Comparison of ENCODE assay signal across 9 mouse cellular contexts in the genomic region with DNA sequence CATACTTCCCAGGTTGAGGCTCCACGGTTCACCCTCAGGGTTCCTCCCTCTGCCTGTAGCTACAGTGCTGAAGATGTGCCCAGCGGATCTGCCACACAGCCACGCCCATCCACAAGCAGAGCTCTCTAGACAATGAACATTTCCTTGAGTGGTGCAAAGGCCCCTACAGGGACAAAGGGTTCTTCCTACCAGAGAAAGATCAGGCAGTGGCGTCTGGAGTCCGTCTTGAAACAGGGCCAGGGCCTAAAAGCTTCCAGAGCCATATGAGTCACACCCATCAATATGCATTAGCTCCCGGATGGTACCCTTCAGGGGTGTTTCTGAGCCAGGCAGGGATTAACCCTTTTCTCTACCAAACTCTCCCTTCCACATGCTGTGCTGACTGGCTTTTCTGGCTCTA. TPM values are rescaled to one million over a fixed set of nuclear protein-coding genes. Genes with fewer than 3 reads are reported as not detected.
DNase-seq lines count a peak whose midpoint lies in the region; ATAC-seq and TF ChIP-seq lines count a peak whose summit lies in the region.
"Had no signal": no experiment of that assay in that cellular context is flagged by ENCODE, and none has a peak within 500 bp of the region (broad histone marks: within the 10 kb centered on the region; RNA-seq: fewer than 3 reads in every experiment).

No protein-coding gene starts in this region.

- TF ChIP-seq POLR2A in cerebellum, adult 2 months (IDR thresholded peaks at IDR 0.05; ENCODE audit: borderline replicate concordance, insufficient read depth, low read length) = no peak

- no peaks in the 10 kb centered on the region for H3K27me3 ChIP-seq in cerebellum, adult 2 months (ENCODE audit: control insufficient read depth, insufficient read depth, low read length)
- no peaks in the 10 kb centered on the region for H3K27me3 ChIP-seq in kidney, embryonic 15.5 days
- H3K27me3 ChIP-seq in midbrain, embryonic 15.5 days (replicated peaks) = no peaks in the 10 kb centered on the region
- H3K27me3 ChIP-seq: liver, embryonic 15.5 days had no signal

- H3K4me2 ChIP-seq in kidney, embryonic 15.5 days = no peak overlapping the region
- H3K4me2 ChIP-seq in midbrain, embryonic 15.5 days = no peak overlapping the region
- H3K4me2 ChIP-seq: liver, embryonic 15.5 days had no signal

- H3K36me3 ChIP-seq in kidney, embryonic 15.5 days = no peaks in the 10 kb centered on the region
- H3K36me3 ChIP-seq in midbrain, embryonic 15.5 days (replicated peaks) = no peaks in the 10 kb centered on the region
- H3K36me3 ChIP-seq: liver, embryonic 15.5 days had no signal

- TF ChIP-seq CTCF in cerebellum, adult 2 months (IDR thresholded peaks at IDR 0.05; ENCODE audit: borderline replicate concordance, insufficient read depth, low read depth, low read length) = no peak

- WGBS in cerebellum, adult 2 months = 13% methylated on average over 6 of the region's 6 CpGs
- 32% methylated on average over 6 of the region's 6 CpGs for WGBS in kidney, embryonic 15.5 days
- WGBS in midbrain, embryonic 15.5 days = 10% methylated on average over 6 of the region's 6 CpGs

- H3K4me1 ChIP-seq in cerebellum, adult 2 months (ENCODE audit: control insufficient read depth, insufficient read depth, low read length) = peaks cover 22% of the 10 kb centered on the region
- peaks cover 47% of the 10 kb centered on the region for H3K4me1 ChIP-seq in kidney, embryonic 15.5 days
- H3K4me1 ChIP-seq in midbrain, embryonic 15.5 days = peaks cover 18% of the 10 kb centered on the region

- no peak overlapping the region for H3K9ac ChIP-seq in kidney, embryonic 15.5 days
- no peak overlapping the region for H3K9ac ChIP-seq in midbrain, embryonic 15.5 days
- H3K9ac ChIP-seq: liver, embryonic 15.5 days had no signal

- H3K27ac ChIP-seq in cerebellum, adult 2 months (ENCODE audit: insufficient read depth, low read length) = no peak overlapping the region
- peak overlapping the region; percentile 58 for H3K27ac ChIP-seq in kidney, embryonic 15.5 days
- H3K27ac ChIP-seq in midbrain, embryonic 15.5 days = peak overlapping the region; percentile 49; the same call in 1 of the 2 replicates
- H3K27ac ChIP-seq: liver, embryonic 15.5 days had no signal

- H3K9me3 ChIP-seq in kidney, embryonic 15.5 days (replicated peaks) = no peaks in the 10 kb centered on the region
- no peaks in the 10 kb centered on the region for H3K9me3 ChIP-seq in midbrain, embryonic 15.5 days
- H3K9me3 ChIP-seq: liver, embryonic 15.5 days had no signal

- DNase-seq in cerebellum, adult 11-12 months = no peak
- DNase-seq in cerebellum, adult 2 months = peak; percentile 55 to 77
- peak; percentile 46 to 62 for DNase-seq in heart, adult 18-20 months
- no peak for DNase-seq in right cerebral cortex, postnatal 25 days

- no peak overlapping the region for H3K4me3 ChIP-seq in cerebellum, adult 2 months (replicated peaks; ENCODE audit: insufficient read depth, low read depth, low read length)
- no peak overlapping the region for H3K4me3 ChIP-seq in kidney, embryonic 15.5 days (replicated peaks)
- no peak overlapping the region for H3K4me3 ChIP-seq in midbrain, embryonic 15.5 days
- H3K4me3 ChIP-seq: liver, embryonic 15.5 days had no signal

- ATAC-seq in cerebellum, adult (ENCODE audit: insufficient number of reproducible peaks, low FRiP score, low TSS enrichment) = peak; percentile 38; the same call in 1 of the 2 replicates
- ATAC-seq in kidney, embryonic 15.5 days (replicated peaks; ENCODE audit: low FRiP score) = no peak
- peak; percentile 67; the same call in 1 of the 2 replicates for ATAC-seq in midbrain, embryonic 15.5 days (replicated peaks)
- ATAC-seq in erythroid progenitor cell, adult 5-6 weeks (replicated peaks; ENCODE audit: low FRiP score, poor library complexity, severe bottlenecking) = no peak

RNA-seq across cellular contexts. Expression of a gene that starts 59.1 kb away (rescaled TPM):
- 72.3 and 79.5 TPM in 2 replicates for polyA plus RNA-seq in cerebellum, adult 2 months (2012; rRNA removed)
- total RNA-seq in heart, adult 18-20 months (2021) = 1 to 10 TPM; 2.3 to 2.7 TPM
- 45.4 and 53.0 TPM in 2 replicates for polyA plus RNA-seq in kidney, embryonic 15.5 days (2015; fragmentation: Nextera tagmentation; extraction: Ambion mirVana)
- 69.5 and 72.5 TPM in 2 replicates for polyA plus RNA-seq in midbrain, embryonic 15.5 days (2015; fragmentation: Nextera tagmentation; extraction: Ambion mirVana)
- total RNA-seq in erythroid progenitor cell, adult 5-6 weeks (2015; ENCODE audit: low replicate concordance) = 2.9 TPM in 1 of 2 replicates, not detected in the other
- total RNA-seq in erythroid progenitor cell, adult 5-6 weeks (2017; ENCODE audit: low replicate concordance) = not detected in 2 replicates

Comparison
In these comparisons a context has a peak if more than half of its experiments do, and no peak if none do; other contexts are left out.
1. DNase-seq: peak in cerebellum, adult 2 months (2 of 2) and heart, adult 18-20 months (2 of 2); none in cerebellum, adult 11-12 months (single experiment) and right cerebral cortex, postnatal 25 days (single experiment).
2. ATAC-seq: peak in cerebellum, adult (single experiment) and midbrain, embryonic 15.5 days (single experiment); none in kidney, embryonic 15.5 days (single experiment) and erythroid progenitor cell, adult 5-6 weeks (single experiment).